Mouse (Mus musculus) spleen, postnatal 14 days (tissue): Measurements from ENCODE around the gene Tmie.
"Not testable (repeated sequence)": the region's sequence is repeated elsewhere in the genome, so short reads cannot be mapped to it uniquely, and the experiment has no call there.

ENCODE experiments used
- DNase-seq, 2 experiments: peaks; one replicate each; pipeline ENCODE4 v3.0.0; 2021 to 2022; ENCODE audit warnings: low spot score in 2 of 2

Gene Tmie

DNA sequence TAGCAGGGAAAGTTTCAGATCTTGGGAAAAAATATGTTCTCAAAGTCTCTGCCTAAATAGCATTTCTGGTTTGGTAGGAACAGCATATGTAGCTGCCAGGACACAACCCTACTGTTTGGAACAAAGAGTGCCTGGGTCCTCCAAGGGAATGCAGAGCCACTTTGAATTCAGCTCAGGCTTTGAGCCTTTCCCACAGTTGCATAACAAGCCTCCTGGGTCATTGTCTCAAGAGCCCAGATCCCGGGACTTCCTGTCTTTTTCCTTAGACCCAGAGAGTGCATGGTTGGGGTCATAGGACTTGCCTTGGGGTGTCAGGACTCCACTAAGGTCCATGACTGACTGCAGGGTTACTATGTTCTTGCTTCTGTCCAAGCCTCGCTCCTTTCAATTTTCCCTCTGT lies 43.8 kb downstream of the Tmie start:
- DNase-seq: no peak

DNA sequence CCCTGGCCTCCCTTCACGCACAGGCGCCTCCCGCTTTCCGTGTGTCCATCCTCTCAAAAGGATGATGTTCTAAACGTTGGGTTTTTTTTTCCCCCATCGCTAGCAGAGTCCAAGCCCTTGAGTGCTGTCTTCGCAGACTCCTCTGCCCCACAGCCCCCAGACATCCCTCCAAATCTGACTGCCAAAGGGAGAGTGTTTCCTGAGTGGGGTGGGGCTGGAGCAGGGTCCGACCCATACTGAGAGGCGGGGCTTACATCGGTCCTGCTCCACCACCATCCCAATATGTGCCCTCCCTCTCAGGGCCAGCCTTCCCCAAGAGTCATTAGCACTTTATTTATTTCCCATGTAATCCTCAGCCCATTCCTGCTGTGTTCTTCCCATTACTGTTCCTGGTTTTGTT lies 45.0 kb downstream of the Tmie start:
- DNase-seq: no peak

DNA sequence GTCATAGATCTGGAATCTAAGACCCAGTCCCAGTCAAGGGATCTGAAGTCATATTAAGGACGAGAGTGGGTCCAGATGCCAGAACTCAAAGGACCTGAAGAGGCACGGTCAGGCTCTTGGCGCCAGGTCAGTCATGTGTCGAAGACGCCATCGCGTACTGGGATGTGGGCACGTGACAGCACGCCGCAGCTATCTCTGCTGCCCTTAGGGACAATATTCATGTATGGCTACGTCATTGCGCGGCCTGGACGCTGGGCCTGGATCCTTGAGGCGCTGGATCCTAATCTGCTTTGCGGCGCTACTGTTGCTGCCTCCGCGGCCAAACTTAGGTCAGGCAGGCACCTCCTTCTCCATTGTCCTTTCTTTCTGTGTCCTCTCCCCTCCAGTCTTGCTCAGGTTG lies 45.5 kb downstream of the Tmie start, which contains the start of gene Prss45:
TSS of gene Prss45 (plus strand) at position 178 of the 400 bp plus-strand sequence.
- no peak for DNase-seq

DNA sequence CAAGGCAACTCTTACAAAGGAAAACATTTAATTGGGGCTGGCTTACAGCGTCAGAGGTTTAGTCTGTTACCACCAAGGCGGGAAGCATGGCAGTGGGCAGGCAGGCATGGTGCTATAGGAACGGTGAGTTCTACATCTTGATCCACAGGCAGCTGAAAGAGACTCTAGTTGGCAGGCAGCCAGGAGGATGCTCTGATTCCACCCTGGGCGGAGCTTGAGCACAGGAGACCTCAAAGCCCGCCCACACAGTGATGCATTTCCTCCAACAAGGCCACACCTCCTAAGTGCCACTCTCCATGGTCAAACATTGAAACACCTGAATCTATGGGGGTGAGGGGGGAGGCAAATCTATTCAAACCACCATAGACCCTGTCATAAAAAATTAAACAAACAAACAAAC lies 46.9 kb downstream of the Tmie start:
- no peak for DNase-seq

DNA sequence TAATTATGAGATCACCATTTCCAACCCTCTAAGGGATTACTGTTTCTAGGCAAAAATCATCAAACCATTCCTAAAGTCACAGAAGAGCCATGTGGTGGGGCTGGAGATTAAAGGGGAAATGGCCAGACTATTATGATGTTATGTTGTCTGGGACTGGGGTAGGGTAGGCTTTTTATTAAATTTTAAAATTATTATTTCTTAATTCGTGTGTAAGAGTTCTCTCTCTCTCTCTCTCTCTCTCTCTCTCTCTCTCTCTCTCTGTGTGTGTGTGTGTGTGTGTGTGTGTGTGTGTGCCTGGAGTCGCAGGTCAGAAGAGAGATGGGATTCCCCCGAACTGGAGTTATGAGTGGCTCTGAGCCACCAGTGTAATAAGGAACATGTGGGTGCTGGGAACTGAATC lies 53.5 kb downstream of the Tmie start, which contains the start of gene Prss43:
TSS of gene Prss43 (plus strand) at position 301 of the 400 bp plus-strand sequence.
- DNase-seq: no peak

DNA sequence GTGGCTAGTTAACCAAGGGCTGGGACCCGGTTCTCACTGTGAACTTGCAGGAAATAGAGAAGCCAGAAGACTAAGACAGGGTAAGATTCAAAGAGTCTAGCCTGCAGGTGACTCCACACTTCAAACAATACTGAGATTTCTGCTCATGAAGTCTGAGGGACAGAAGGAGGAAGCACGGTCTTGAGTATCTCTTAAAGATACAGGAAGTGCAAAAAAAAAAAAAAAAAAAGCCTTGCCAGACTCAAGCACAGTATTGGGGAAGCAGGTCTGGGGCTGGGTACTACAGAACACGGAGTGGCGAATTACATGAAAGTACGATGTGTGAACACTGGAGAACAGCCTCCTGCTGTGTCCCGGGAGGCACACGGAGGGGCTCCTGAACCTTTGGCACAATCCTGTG lies 54.1 kb downstream of the Tmie start:
- DNase-seq: no peak

DNA sequence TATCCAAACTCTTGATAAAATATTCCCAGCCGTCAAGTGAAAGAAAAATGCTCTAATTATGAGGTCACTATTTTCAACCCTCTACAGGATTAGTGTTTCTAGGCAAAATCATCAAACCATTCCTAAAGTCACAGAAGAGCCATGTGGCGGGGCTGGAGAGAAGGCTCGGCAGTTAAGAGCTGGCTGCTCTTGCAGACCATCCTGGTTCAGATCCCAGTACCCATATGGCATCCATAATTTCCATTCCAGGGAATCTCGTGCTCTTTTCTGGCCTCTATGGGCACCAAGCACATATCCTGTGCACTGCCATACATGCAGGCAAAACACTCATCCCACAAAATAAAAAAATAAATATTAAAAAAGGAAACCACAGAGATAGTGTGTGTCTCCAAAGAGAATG lies 54.5 kb downstream of the Tmie start:
- DNase-seq: no peak

DNA sequence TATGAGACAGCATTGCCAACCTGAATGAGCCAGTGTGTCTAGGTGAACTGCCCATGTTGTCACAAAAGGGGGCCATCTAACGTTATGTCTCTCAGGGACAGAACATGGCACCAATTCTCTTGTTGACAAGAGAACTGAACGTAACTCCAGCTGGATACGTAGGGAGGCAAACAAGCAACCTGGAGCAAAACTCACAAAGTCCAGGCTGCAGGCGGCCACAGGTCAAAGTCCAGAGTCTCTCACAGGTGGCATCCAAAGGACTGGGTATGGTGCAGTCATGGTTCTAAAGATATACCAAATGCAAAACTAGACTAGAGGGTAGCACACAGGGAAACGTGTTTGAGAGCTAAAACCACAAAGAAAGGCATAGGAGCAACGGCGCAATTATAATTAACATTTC lies 58.5 kb downstream of the Tmie start:
- DNase-seq: no peak

DNA sequence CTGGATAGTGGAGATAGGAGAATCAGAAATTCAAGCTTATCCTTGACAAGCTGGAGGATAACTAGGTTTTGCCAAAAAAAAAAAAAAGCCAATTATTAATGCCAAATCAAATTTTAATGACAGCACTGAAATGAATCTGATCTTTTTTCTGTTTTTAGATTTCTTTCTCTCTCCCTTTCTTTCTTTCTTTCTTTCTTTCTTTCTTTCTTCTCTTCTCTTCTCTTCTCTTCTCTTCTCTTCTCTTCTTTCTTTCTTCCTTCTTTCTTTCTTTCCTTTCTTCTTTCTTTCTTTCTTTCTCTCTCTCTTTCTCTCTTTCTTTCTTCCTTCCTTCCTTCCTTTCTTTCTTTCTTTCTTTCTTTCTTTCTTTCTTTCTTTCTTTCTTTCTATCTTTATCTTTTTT lies 59.4 kb downstream of the Tmie start:
- DNase-seq: not testable (repeated sequence)
